Mouse (Mus musculus) lung, embryonic 14.5 days (tissue): ENCODE measurements around the gene Uggt1. TPM values are rescaled to one million over a fixed set of nuclear protein-coding genes. Genes with fewer than 3 reads are reported as not detected.

ENCODE experiments used
- ATAC-seq: fragments of 200-750 bp; cut with Nextera tagmentation; 2 replicates; pipeline ENCODE4 v1.8.0; 2017; ENCODE audit warnings: mild to moderate bottlenecking, moderate TSS enrichment, moderate library complexity; ENCODE audit not compliant: insufficient read depth
- DNase-seq: peaks from one replicate; pipeline ENCODE4 v3.0.0-alpha.2; 2015
- H3K27ac ChIP-seq: fragments of 300-500 bp; sonication (generic); 2 replicates; pipeline ENCODE4 v1.5.1; 2014; ENCODE audit warnings: low read depth, mild to moderate bottlenecking, moderate library complexity
- H3K27me3 ChIP-seq: fragments of 300-500 bp; sonication (generic); 2 replicates; pipeline ENCODE4 v1.6.1; 2014; ENCODE audit warnings: low read length, control low read depth; ENCODE audit not compliant: insufficient read depth
- H3K36me3 ChIP-seq: fragments of 300-500 bp; sonication (generic); 2 replicates; pipeline ENCODE4 v1.6.1; 2014; ENCODE audit warnings: control low read depth; ENCODE audit not compliant: insufficient read depth
- H3K4me1 ChIP-seq: fragments of 300-500 bp; sonication (generic); 2 replicates; pipeline ENCODE4 v1.6.1; 2014; ENCODE audit warnings: antibody characterized with exemption, control low read depth; ENCODE audit not compliant: insufficient read depth
- H3K4me2 ChIP-seq: fragments of 300-500 bp; sonication (generic); 2 replicates; pipeline ENCODE4 v1.6.1; 2014; ENCODE audit warnings: mild to moderate bottlenecking
- H3K4me3 ChIP-seq: fragments of 300-500 bp; sonication (generic); 2 replicates; pipeline ENCODE4 v1.5.1; 2014; ENCODE audit warnings: low read depth, low read length
- H3K9ac ChIP-seq: fragments of 300-500 bp; sonication (generic); 2 replicates; pipeline ENCODE4 v1.6.1; 2014
- H3K9me3 ChIP-seq: fragments of 300-500 bp; sonication (generic); 2 replicates; pipeline ENCODE4 v1.6.1; 2016; ENCODE audit warnings: low read depth, low read length, control low read depth
- CTCF ChIP-seq: IDR thresholded peaks from 2 replicates; pipeline ENCODE4 v1.5.1; 2016; ENCODE audit warnings: antibody characterized with exemption, low read depth
- WGBS: fragments of 180-500 bp; shearing (Covaris S2); extraction: QIAGEN DNeasy Blood & Tissue Kit; methylation state at CpG from one replicate; pipeline ENCODE4 v1.1.7; 2014; 5-methylcytosine and 5-hydroxymethylcytosine counted together
- microRNA-seq: library from miRNA; unstranded; fragments of <30 nt; microRNA quantifications from one replicate; pipeline ENCODE4, GENCODE M21; 2016; ENCODE audit warnings: borderline number of aligned reads
- polyA plus RNA-seq: library from polyadenylated mRNA; unstranded; fragments of >200 nt; fragmentation: Nextera tagmentation; extraction: Ambion mirVana; gene quantifications from 2 replicates; pipeline ENCODE4 v1.2.1, GENCODE M21; 2014

Gene Uggt1
- polyA plus RNA-seq, 1 experiment from 2014 or later, result 80.4 TPM

DNA sequence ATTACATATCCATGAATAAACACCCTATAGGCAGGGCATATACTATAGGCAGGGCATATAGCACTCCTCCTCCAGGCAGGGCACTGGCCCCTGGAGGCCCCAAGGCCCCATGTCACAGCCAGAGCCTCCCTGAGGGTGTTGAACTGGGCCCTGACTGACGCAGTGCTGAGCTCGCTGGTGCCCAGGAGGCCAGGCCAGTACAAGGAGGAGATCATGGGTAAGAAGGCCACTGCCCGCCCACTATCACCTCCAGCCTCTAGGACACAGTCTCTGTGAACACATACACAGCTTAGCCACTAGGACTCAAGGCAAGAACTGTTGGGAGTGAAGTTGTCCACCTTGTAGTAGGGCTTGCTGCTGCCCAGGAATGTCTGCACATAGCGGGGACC is 153.8 kb downstream of the Uggt1 start:
- H3K9me3 ChIP-seq, result no peaks in the 10 kb centered on the region
- DNase-seq (no peak), ATAC-seq (peak; percentile 28; the same call in 1 of the 2 replicates)
- no peak overlapping the region for H3K4me2 ChIP-seq
- H3K27me3 ChIP-seq, result no peaks in the 10 kb centered on the region
- TF ChIP-seq CTCF, result no peak
- H3K27ac ChIP-seq, result peak overlapping the region; percentile 64; the same call in 1 of the 2 replicates
- H3K4me1 ChIP-seq, result peaks cover 9% of the 10 kb centered on the region; the same call in 1 of the 2 replicates
- no peak overlapping the region for H3K4me3 ChIP-seq
- 88% methylated on average over 4 of the region's 4 CpGs for WGBS
- H3K9ac ChIP-seq, result no peak overlapping the region
- H3K36me3 ChIP-seq, result peaks cover 24% of the 10 kb centered on the region

Small RNA genes lying within 50 kb of the gene (microRNA-seq; reads per million reads assigned to microRNA genes)
- gene Mir6897, result 1.9 reads per million

Other genes starting within 250 kb of the Uggt1 start
- 14.2 and 16.2 TPM in 2 replicates for gene Hs6st1, start 176.3 kb downstream of the Uggt1 start, polyA plus RNA-seq
- gene Neurl3, start 30.0 kb upstream of the Uggt1 start, polyA plus RNA-seq, result 2.6 and 4.5 TPM in 2 replicates
- gene Arid5a, start 63.0 kb upstream of the Uggt1 start, polyA plus RNA-seq, result 5.4 and 6.6 TPM in 2 replicates
- 41.4 and 46.3 TPM in 2 replicates for gene Kansl3, start 124.5 kb upstream of the Uggt1 start, polyA plus RNA-seq
- 0.53 and 0.58 TPM in 2 replicates for gene Fer1l5, start 127.6 kb upstream of the Uggt1 start, polyA plus RNA-seq
- gene Lman2l, start 200.6 kb upstream of the Uggt1 start, polyA plus RNA-seq, result 27.4 and 29.7 TPM in 2 replicates
- 10.9 and 11.0 TPM in 2 replicates for gene Cnnm4, start 226.9 kb upstream of the Uggt1 start, polyA plus RNA-seq